Mouse (Mus musculus): Measurements from ENCODE around the gene Gosr1.

DNA sequence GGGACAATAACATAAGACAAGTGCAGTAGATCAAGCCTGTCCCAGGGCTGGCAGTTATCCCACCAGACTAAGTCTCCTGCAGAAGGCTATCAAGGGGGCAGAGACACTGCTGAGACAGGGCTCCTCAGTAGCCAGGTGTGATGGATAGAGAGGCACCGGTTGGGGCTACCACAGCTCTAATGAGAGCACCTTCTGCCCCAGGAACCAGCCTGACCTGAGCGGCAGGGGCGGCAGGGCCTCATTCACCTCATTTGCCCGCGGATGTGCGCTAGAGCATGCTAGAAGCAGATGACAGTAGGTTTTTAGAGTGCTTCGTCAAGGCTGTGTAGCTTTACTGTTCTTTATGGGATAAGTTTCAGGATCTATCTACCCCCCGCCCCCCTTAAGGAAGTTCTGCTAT, 39.5 kb downstream of the Gosr1 start:
- TF ChIP-seq CTCF (IDR thresholded peaks at IDR 0.05; ENCODE audit: control insufficient read depth, insufficient read depth, insufficient replicate concordance, low read depth, low read length) (no peak), POLR2A (IDR thresholded peaks at IDR 0.05; ENCODE audit: control insufficient read depth, low read depth, low read length) (no peak)
